21 mouse cellular contexts compared by ENCODE assay signal in genomic region chr1:88608826-88609225, GRCm38 (mm10).
"Had no signal": no experiment of that assay in that cellular context is flagged by ENCODE, and none has a peak within 500 bp of the region (broad histone marks: within the 10 kb centered on the region; RNA-seq: fewer than 3 reads in every experiment).

No protein-coding gene starts in this region.

- DNase-seq: kidney, adult 11 months; kidney, adult 8-10 months; kidney, postnatal 10 days; kidney, postnatal 36 days; liver; retina, postnatal 1 day; right cerebral cortex, postnatal 25 days; spleen, adult 18-20 months; thymus, postnatal 25 days had no signal

- H3K9ac ChIP-seq: kidney, embryonic 15.5 days; limb, embryonic 13.5 days; liver, embryonic 12.5 days; liver, embryonic 15.5 days; midbrain, embryonic 13.5 days; neural tube, embryonic 13.5 days; stomach, embryonic 15.5 days had no signal

- H3K4me1 ChIP-seq: liver, embryonic 12.5 days; liver, embryonic 15.5 days had no signal

- H3K4me2 ChIP-seq: kidney, embryonic 15.5 days; limb, embryonic 13.5 days; liver, embryonic 12.5 days; liver, embryonic 15.5 days; midbrain, embryonic 13.5 days; neural tube, embryonic 13.5 days; stomach, embryonic 15.5 days had no signal

- H3K27ac ChIP-seq: limb, embryonic 10.5 days; limb, embryonic 13.5 days; liver, embryonic 12.5 days; liver, embryonic 15.5 days; midbrain, embryonic 10.5 days; midbrain, embryonic 13.5 days; neural tube, embryonic 13.5 days; stomach, embryonic 15.5 days had no signal

- H3K9me3 ChIP-seq: kidney, embryonic 15.5 days; limb, embryonic 10.5 days; limb, embryonic 13.5 days; liver, embryonic 12.5 days; liver, embryonic 15.5 days; megakaryocyte, embryonic 14.5 days; midbrain, embryonic 10.5 days; midbrain, embryonic 13.5 days; neural tube, embryonic 13.5 days; stomach, embryonic 15.5 days had no signal

- H3K36me3 ChIP-seq: kidney, embryonic 15.5 days; limb, embryonic 10.5 days; limb, embryonic 13.5 days; liver, embryonic 12.5 days; liver, embryonic 15.5 days; midbrain, embryonic 10.5 days; midbrain, embryonic 13.5 days; neural tube, embryonic 13.5 days; stomach, embryonic 15.5 days had no signal

- H3K4me3 ChIP-seq: kidney, embryonic 15.5 days; limb, embryonic 10.5 days; limb, embryonic 13.5 days; liver, embryonic 12.5 days; liver, embryonic 15.5 days; megakaryocyte, embryonic 14.5 days; midbrain, embryonic 10.5 days; midbrain, embryonic 13.5 days; myocyte; neural tube, embryonic 13.5 days; stomach, embryonic 15.5 days had no signal

- H3K27me3 ChIP-seq: kidney, embryonic 15.5 days; limb, embryonic 13.5 days; liver, embryonic 12.5 days; liver, embryonic 15.5 days; midbrain, embryonic 13.5 days; neural tube, embryonic 13.5 days; stomach, embryonic 15.5 days had no signal

- ATAC-seq: liver, embryonic 12.5 days; midbrain, embryonic 13.5 days; midbrain, embryonic 16.5 days had no signal
